Mouse (Mus musculus): ENCODE results near the gene Arhgef10l. TPM values are rescaled to one million over a fixed set of nuclear protein-coding genes. Genes with fewer than 3 reads are reported as not detected.

Arhgef10l gene
- polyA plus RNA-seq, 1 experiment, result 5.9 TPM

GRCm38 (mm10) chr4:140684141-140684871 lies 18.5 kb upstream of the Arhgef10l start:
- Histone ChIP-seq H3K27ac (ENCODE audit: control insufficient read depth, insufficient read depth, low read depth, low read length) (no peak overlapping the region), H3K36me3 (ENCODE audit: control insufficient read depth, insufficient read depth, low read length) (no peaks in the 10 kb centered on the region), H3K4me3 (ENCODE audit: control insufficient read depth, low read depth, low read length) (no peak overlapping the region), H3K4me1 (ENCODE audit: control insufficient read depth, insufficient read depth, low read length) (peaks cover 5% of the 10 kb centered on the region; the same call in 1 of the 2 replicates), H3K27me3 (ENCODE audit: control insufficient read depth, insufficient read depth, low read length) (no peaks in the 10 kb centered on the region)
- TF ChIP-seq CTCF (IDR thresholded peaks at IDR 0.05; ENCODE audit: control insufficient read depth, insufficient read depth, insufficient replicate concordance, low read depth, low read length), result no peak
- no peak for TF ChIP-seq POLR2A (IDR thresholded peaks at IDR 0.05; ENCODE audit: control insufficient read depth, low read depth, low read length)

- H3K4me3 ChIP-seq (ENCODE audit: control insufficient read depth, low read depth, low read length), result no peak overlapping the region
- no peak for TF ChIP-seq POLR2A (IDR thresholded peaks at IDR 0.05; ENCODE audit: control insufficient read depth, low read depth, low read length)
- TF ChIP-seq CTCF (IDR thresholded peaks at IDR 0.05; ENCODE audit: control insufficient read depth, insufficient read depth, insufficient replicate concordance, low read depth, low read length), result no peak
- H3K36me3 ChIP-seq (ENCODE audit: control insufficient read depth, insufficient read depth, low read length), result no peaks in the 10 kb centered on the region
- no peak overlapping the region for H3K27ac ChIP-seq (ENCODE audit: control insufficient read depth, insufficient read depth, low read depth, low read length)
- H3K27me3 ChIP-seq (ENCODE audit: control insufficient read depth, insufficient read depth, low read length), result no peaks in the 10 kb centered on the region
- peaks cover 5% of the 10 kb centered on the region; the same call in 1 of the 2 replicates for H3K4me1 ChIP-seq (ENCODE audit: control insufficient read depth, insufficient read depth, low read length)
These were observed 17.8 kb upstream of the Arhgef10l start for GRCm38 (mm10) chr4:140683608-140684007.

- H3K4me3 ChIP-seq (ENCODE audit: control insufficient read depth, low read depth, low read length), result no peak overlapping the region
- no peaks in the 10 kb centered on the region for H3K36me3 ChIP-seq (ENCODE audit: control insufficient read depth, insufficient read depth, low read length)
- TF ChIP-seq POLR2A (IDR thresholded peaks at IDR 0.05; ENCODE audit: control insufficient read depth, low read depth, low read length), result no peak
- no peak for TF ChIP-seq CTCF (IDR thresholded peaks at IDR 0.05; ENCODE audit: control insufficient read depth, insufficient read depth, insufficient replicate concordance, low read depth, low read length)
- no peak overlapping the region for H3K27ac ChIP-seq (ENCODE audit: control insufficient read depth, insufficient read depth, low read depth, low read length)
- H3K27me3 ChIP-seq (ENCODE audit: control insufficient read depth, insufficient read depth, low read length), result no peaks in the 10 kb centered on the region
- peaks cover 5% of the 10 kb centered on the region; the same call in 1 of the 2 replicates for H3K4me1 ChIP-seq (ENCODE audit: control insufficient read depth, insufficient read depth, low read length)
These were observed 15.1 kb upstream of the Arhgef10l start for GRCm38 (mm10) chr4:140680731-140681397.

GRCm38 (mm10) chr4:140679723-140680380 lies 14.0 kb upstream of the Arhgef10l start:
- no peak overlapping the region for H3K27ac ChIP-seq (ENCODE audit: control insufficient read depth, insufficient read depth, low read depth, low read length)
- peaks cover 5% of the 10 kb centered on the region; the same call in 1 of the 2 replicates for H3K4me1 ChIP-seq (ENCODE audit: control insufficient read depth, insufficient read depth, low read length)
- TF ChIP-seq CTCF (IDR thresholded peaks at IDR 0.05; ENCODE audit: control insufficient read depth, insufficient read depth, insufficient replicate concordance, low read depth, low read length) (peak; percentile 79; the same call in 1 of the 2 replicates), POLR2A (IDR thresholded peaks at IDR 0.05; ENCODE audit: control insufficient read depth, low read depth, low read length) (no peak)
- H3K4me3 ChIP-seq (ENCODE audit: control insufficient read depth, low read depth, low read length), result no peak overlapping the region
- H3K36me3 ChIP-seq (ENCODE audit: control insufficient read depth, insufficient read depth, low read length), result no peaks in the 10 kb centered on the region
- no peaks in the 10 kb centered on the region for H3K27me3 ChIP-seq (ENCODE audit: control insufficient read depth, insufficient read depth, low read length)

- Histone ChIP-seq H3K4me1 (ENCODE audit: control insufficient read depth, insufficient read depth, low read length) (0 out of 2 replicates have a peak, but pooled peaks cover 5% of the 10 kb centered on the region), H3K36me3 (ENCODE audit: control insufficient read depth, insufficient read depth, low read length) (no peaks in the 10 kb centered on the region), H3K27me3 (ENCODE audit: control insufficient read depth, insufficient read depth, low read length) (no peaks in the 10 kb centered on the region), H3K27ac (ENCODE audit: control insufficient read depth, insufficient read depth, low read depth, low read length) (no peak overlapping the region), H3K4me3 (ENCODE audit: control insufficient read depth, low read depth, low read length) (no peak overlapping the region)
- TF ChIP-seq CTCF (IDR thresholded peaks at IDR 0.05; ENCODE audit: control insufficient read depth, insufficient read depth, insufficient replicate concordance, low read depth, low read length) (peak; percentile 74; the same call in 1 of the 2 replicates), POLR2A (IDR thresholded peaks at IDR 0.05; ENCODE audit: control insufficient read depth, low read depth, low read length) (no peak)
These were observed 13.2 kb upstream of the Arhgef10l start for GRCm38 (mm10) chr4:140679038-140679437.

- TF ChIP-seq CTCF (IDR thresholded peaks at IDR 0.05; ENCODE audit: control insufficient read depth, insufficient read depth, insufficient replicate concordance, low read depth, low read length), result peak; percentile 92
- TF ChIP-seq POLR2A (IDR thresholded peaks at IDR 0.05; ENCODE audit: control insufficient read depth, low read depth, low read length), result no peak
- H3K27ac ChIP-seq (ENCODE audit: control insufficient read depth, insufficient read depth, low read depth, low read length), result no peak overlapping the region
These were observed 8.6 kb upstream of the Arhgef10l start for GRCm38 (mm10) chr4:140674345-140674926.

More at GRCm38 (mm10) chr4:140674345-140674926, 8.6 kb upstream of the Arhgef10l start:
- Histone ChIP-seq H3K36me3 (ENCODE audit: control insufficient read depth, insufficient read depth, low read length) (no peaks in the 10 kb centered on the region), H3K4me1 (ENCODE audit: control insufficient read depth, insufficient read depth, low read length) (no peaks in the 10 kb centered on the region; the same call in 1 of the 2 replicates), H3K4me3 (ENCODE audit: control insufficient read depth, low read depth, low read length) (no peak overlapping the region), H3K27me3 (ENCODE audit: control insufficient read depth, insufficient read depth, low read length) (no peaks in the 10 kb centered on the region)
